Mouse (Mus musculus) kidney, postnatal 25 days (tissue): Measurements from ENCODE around the gene Rpp30.
A peak's percentile ranks its signal among the peaks of the same experiment; 100 is the strongest.

Source experiments
- DNase-seq, 2 experiments: peaks; one replicate each; pipeline ENCODE4 v3.0.0; 2021; ENCODE audit warnings: mixed read lengths in 2 of 2

Rpp30 gene

DNA sequence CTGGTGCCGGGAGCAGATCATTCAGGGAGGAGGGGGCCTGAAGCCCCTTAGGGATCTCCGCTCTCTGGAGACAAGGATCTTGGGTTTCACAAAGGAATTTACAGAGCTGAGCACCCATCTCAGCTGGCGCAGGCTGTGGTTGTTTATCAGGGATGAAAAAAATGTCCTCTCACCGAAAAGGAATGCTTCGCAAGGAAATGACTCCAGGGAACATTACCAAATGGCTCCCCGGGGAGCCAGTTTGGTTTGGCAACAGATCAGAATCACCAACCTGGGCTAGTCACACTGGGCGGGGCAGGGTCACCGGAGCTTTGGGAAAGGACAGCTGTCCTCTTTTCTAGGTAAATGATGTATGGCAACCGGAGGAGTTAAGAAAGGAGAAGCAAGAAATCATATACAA, 45.7 kb downstream of the Rpp30 start:
- DNase-seq: peak; percentile 34 to 47

DNA sequence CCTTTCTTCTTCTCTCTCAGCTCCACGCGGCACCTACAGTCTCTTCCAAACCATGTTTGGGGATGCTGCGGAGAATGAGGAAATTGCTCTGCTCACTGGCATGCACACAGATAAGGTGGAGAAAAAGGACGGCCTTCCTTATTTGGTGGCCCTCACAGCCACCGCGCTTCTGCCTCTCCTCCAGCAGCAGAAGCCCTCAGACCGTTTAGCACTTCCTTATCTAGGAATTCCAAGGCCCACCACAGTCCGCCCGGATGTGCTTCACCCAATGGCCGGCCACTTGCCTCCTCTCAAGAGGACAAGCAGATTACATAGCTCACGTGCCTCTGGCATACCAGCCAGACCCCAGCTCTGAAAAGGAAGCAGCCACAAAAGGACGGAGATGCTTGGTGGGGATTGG, 46.1 kb downstream of the Rpp30 start:
- peak in 1 of 2 experiments; percentile 38 for DNase-seq

DNA sequence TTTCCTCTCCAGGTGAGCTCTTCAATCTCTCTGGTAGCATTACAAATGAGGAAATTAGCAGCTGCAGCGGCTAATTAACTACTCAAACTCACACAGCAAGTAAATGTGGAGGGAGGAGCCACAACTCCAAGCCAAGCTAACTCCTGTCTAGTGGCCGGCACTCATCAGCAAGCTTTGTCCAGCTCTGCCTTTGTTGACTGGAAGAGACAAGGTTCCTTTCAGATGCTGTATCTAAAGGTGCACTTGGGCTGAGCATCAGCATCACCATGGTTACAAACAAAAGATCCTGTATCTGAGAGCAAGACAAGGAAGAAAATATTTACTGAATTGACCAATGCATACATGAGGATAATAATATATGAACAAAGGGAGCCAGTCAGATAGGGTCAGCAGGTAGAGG, 46.7 kb downstream of the Rpp30 start:
- DNase-seq: no peak

DNA sequence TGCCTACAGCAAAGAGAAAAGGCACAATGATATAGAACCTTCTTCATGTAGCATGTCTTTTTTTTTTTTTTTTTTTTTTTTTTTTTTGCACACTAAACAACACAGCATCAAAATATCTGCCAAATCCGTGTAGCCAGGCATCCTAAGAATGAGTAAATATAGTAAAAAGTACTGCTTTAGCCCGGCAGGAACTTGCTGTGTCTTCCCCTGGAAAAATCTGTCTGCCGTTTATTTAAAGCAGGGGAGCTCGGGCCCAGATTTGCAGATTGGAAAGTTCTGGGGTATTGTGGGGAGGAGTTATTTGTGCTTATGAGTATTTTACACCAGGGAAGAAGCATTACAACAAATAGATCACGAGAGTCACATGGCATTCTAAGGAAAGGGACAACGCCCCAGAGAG, 48.5 kb downstream of the Rpp30 start:
- no peak for DNase-seq

DNA sequence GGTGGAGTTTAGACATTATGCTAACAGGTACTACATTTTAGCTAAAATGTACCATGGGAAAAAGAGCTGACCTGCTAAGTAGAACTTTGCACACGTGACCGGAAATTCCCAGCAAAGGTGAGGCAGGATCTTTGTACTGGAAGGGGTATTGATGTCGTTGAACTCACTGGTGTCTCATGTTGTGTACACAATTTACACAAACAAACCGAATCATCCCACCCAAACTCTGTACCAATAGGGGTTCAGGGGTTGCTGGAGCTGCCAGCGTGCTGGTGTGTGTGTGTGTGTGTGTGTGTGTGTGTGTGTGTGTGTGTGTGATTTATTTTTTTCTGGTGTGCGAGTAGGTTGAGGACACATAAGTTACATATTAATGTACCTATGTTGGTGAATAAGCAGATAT, 49.5 kb downstream of the Rpp30 start:
- no peak for DNase-seq

DNA sequence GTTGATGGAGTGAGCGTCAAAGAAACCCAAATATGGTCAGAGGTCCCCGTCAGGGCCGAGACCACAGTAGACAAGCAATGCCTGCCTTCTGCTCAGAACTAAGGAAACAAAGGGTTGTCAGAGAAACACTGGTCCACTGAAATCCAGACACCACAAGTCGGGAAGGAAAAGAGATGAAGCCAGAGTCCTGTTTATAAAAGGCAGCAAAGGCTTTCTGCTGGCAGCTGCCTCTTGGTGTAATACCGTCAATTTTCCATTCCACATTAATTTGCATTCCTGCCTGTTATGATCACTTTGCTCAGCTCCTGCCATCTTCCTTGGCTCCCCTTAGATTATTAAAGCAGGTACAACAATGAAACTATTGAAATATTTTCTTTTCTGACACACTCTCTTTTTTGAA, 50.2 kb downstream of the Rpp30 start:
- DNase-seq: no peak

DNA sequence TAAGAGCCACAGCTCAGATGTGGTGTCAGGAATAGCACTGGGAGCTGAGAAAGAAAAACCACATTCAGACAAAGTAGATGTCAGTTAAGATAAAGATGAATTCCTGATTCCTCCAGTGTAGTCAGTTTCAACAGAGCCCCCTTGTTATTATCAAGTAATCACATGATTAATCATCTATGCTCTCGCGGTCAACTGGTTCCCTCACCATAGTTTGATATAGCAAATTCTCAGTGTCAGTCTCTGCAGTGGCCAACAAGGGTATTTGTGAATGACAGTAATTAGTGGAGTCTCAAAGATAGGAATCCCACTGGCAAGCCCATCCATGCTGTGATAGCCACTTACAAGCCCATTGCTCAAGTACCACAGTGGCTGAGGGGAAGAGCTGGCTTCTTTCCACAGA, 60.1 kb downstream of the Rpp30 start:
- DNase-seq: no peak

DNA sequence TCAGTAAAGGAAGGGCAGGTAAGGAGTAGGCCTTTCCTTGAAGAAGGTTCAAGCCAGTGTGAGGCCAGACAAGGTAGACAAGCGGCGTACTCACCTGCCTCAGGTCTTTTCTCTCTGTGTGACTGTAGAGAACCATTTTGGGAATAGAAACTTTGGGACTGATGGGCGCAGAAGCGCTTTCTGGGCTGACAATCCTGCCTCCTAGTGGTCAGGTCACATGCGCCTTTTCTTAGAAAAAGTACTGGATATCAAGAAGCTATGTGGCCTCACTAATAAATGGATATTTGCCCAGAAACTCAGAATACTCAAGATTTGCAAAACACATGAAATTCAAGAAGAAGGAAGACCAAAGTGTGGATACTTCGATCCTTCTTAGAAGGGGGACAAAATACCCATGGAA, 65.1 kb downstream of the Rpp30 start:
- DNase-seq: no peak

DNA sequence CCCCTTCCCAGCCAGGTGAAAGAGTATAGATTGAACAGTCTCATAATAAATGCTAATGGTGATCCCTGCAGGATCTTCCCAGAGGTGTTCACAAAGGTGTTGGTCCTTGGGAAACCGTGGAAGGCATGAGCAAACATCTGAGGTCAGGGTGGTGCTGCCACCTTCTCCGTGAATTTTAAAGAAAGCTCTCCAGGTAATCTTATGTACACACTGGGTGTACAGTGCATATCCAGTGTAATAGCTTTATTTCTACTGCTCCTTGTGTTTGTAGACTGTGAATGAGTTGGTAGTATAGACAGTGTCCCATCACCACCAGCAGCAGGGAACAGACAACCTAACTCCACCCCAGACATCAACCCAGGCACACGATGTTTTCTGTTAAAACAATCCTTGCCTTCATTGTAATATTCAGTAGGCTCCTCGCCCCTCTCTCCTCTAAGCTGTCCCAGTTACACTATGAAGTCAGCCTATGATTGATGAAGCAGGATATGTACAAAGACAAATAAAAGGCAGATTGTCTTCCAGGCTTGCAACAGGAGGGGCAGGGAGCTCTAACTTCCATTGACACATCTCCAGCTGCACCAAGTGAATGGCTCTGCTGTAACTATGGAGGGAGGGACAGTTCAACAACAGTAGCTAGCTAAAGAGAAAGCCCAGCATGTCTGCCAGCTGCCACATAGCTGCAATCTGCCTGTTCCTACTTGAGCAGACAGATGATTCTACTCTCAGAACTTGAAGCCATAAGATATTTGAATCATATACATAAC, 66.9 kb downstream of the Rpp30 start:
- DNase-seq: no peak
